Mouse (Mus musculus) yolk sac, embryonic 10.5 days (tissue): ENCODE measurements around the gene Bcl3.
A peak's percentile ranks its signal among the peaks of the same experiment; 100 is the strongest.

Experiments
- DNase-seq: peaks from one replicate; pipeline ENCODE4 v3.0.0-alpha.2; 2017; ENCODE audit warnings: low spot score

Bcl3 gene

DNA sequence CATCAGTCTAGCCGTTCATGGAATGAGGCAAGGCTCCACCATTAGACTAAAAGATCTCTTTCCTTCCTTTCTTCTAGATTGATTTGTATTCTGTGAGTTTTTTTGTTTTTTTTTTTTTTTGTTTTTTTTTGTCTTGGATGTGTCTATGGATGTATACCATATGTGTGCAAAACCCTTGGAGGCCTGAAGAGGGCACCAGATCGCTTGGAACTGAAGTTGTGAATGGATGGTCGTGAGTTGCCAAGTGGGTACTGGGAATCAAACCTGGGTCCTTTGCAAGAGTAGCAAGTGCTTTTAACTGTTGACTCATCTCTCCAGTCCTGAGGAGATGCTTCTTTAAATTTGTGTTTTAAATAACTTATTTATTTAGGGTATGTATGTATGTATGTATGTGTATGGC lies 11.5 kb upstream of the Bcl3 start:
- DNase-seq: no peak

DNA sequence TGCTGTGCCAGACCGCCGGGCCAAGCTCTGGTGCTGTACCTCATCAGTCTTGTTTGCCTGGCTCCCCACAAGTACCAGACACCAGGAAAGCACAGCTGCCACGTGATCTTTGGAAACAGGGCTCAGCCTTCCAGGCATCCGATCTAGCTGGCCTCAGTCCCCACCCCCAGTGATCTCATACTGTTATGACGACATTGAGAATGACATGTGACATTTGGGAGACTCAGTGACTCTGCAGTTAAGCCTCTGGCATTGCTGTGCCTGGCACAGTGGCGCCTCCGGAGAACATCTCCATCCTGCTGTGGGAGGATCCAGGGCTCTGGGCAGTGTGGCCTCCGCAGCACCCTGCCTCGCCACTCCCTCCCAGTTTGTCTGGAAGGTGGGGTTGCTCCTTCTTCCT lies 9.3 kb upstream of the Bcl3 start:
- no peak for DNase-seq

DNA sequence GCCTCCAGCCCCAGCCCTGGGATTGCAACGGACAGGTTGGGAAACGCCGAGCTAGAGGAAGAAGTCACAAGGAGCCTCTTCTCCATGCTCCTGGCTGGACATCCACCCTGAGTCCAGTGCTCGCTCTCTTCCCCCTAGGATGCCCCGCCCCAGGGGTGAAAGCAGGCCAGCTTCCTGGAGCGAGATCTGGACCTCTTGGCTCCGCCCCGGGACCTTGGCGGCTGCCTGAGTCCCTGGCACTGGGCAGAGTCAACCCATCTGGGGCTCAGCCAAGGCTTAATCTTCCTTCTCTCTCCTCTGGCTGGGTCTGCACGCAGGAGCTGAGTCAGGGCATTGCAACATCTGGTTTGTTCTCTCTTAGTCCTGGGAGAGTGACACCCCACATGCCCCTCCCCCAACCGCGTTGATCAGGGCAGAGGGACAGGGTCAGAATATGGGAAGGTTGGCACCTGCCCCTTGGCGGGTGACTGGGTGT lies 8.1 kb upstream of the Bcl3 start:
- peak; percentile 64 for DNase-seq

DNA sequence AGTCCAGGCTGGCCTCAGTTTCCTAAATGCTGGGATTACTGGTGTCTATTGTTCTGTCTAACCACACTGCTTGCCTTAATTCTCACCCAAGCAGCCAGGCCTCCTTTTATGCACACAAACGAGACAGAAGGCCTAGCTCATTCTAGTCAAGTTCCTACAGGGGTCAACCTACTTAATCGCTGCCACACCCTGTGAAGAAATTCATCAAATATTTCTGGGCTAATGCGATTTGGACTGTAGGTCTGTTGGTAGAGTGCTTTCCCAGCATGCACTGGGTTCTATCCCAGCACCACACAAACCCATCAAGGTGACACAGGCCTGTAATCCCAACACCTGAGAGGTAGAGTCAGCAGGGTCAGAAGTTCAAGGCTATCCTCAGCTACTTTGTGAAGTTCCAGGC lies 7.1 kb upstream of the Bcl3 start:
- no peak for DNase-seq

DNA sequence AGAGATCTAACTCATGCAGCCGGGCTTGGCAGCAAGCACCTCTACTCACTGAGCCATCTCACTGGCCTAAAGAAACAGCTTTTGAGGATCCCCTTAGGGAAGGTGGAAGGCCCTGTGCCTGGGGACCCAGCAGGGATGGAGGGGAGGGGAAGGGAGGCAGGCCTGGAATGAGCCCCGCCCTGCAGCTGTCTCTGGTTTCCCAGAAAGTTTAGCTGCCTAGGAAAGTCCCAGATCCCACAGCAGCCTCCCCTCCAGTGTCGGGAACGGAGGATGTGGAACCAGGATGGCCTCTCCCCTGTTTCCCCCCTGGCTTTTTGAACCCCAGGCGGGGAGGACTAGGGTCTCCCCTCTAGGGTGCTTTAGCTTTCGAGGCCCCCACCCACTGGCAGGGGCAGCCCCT lies 4.2 kb upstream of the Bcl3 start:
- no peak for DNase-seq

DNA sequence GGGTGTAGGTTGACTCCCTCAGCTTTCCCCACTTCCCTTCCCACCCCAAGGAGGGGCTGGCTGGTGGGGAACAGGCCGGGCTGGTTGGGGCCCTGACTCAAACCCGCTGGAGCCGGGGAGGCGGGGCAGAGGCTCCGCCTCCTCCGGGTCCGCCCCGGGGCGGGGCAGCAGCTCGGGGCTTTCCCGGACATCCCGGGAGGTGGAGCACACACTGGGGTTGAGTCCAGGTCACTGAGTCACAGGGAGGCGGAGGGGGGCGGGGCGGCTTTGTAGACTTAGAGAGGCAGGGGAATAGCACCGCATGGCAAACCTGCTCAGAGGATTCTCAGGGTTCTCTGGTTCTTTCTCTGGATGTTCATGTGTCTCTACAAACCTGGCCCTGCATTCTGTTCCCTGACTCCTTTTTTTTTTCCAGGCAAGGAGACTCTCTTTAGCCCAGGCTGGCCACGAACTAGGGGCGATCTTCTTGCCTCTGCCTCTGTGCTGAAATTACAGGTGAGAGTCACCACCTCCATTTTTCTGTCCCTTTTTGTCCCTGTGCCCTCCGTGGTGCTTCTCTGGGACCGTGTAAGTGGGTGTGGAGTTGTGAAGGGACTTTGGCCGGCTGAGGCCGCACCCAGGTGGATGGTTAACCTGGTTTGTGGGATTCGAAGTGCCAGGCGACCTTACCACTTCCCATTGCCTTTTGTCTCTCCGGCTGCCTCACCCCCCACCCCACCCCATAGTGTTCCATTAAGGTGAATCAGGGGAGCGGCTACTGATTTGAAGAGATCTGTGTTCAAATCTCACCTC lies 1.8 kb upstream of the Bcl3 start:
- DNase-seq: peak; percentile 91

DNA sequence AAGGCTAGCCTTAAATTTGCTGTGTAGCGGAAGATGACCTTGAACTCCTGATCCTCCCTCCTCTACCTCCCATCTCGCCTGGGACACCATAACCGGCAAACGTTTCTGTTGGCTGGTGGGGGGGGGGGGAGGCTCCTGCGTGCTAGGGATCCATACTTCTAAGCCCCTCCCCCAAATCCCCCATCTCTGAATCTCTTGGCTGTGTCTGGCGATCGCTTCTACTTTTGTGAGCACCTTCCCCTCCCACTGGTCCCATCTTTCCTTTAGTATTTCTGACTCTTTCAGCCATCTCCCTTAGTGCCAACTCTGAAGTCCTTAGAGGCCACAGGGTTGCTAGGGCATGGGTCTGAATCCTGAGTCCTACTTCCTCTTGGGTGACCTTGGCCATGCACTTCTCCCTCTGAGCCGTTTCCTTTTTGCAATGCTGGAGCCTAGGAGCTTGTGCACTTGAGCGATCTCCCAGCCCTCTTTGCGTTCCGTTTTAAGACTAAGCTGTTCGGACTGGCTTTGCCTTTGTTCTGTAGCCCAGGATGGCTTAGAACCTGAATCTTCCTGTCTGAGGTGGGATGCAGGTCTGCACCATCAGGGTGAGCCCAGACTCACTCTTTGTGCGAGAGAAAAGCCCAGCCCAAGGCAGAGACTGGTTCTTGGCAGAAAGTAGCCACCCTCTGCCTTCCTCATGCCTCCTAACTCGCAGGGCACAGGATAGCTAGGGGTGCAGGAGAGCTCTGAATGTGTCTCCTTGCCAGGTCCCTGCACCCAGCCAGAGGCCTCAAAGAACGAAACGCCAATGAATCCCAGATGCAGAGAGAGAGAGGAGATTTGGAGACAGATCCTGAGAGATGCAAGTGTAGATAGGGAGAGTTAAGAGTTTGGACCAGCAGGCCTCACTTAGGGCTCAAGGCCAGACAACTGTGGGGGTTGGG lies 949 bp upstream of the Bcl3 start:
- no peak for DNase-seq

DNA sequence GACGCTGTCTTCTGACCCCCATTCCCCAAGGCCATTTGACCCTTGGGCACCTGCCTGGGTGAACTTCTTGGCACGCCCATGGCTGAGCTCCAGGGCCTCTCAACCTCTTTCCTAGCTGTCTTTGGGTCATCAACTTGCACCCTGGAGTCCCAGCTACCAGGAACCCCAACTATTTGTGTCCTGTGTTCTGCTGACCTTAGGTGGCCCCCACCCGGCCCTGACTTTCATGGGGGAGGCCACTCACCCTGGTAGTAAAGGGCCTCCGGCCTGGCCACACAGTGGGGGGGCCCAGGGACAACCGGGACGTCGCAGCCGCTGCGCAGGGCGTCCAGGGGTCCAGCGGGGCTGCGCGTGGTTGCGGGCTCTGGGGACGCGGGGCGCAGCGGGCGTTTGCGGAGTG lies 377 bp downstream of the Bcl3 start:
- DNase-seq: no peak

DNA sequence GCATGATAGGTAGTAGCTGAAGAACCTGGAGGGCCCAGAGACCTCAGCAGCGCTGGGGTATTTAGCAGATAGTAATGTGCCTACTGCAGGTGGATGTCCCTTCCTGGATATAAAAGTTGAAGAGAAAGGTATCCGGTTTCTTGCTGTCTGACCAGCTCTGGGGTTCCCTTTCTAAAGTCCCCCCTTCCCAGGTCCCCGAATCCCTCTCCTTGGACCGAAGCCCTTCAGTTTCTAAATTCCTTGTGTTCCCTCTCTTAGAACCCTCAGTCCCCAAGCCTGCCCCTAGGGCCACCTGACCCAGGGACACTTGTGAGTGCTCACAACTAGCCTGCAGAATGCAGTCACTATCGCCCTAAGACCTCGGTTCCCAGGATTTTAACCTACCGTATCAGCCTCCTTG lies 937 bp downstream of the Bcl3 start:
- DNase-seq: no peak

DNA sequence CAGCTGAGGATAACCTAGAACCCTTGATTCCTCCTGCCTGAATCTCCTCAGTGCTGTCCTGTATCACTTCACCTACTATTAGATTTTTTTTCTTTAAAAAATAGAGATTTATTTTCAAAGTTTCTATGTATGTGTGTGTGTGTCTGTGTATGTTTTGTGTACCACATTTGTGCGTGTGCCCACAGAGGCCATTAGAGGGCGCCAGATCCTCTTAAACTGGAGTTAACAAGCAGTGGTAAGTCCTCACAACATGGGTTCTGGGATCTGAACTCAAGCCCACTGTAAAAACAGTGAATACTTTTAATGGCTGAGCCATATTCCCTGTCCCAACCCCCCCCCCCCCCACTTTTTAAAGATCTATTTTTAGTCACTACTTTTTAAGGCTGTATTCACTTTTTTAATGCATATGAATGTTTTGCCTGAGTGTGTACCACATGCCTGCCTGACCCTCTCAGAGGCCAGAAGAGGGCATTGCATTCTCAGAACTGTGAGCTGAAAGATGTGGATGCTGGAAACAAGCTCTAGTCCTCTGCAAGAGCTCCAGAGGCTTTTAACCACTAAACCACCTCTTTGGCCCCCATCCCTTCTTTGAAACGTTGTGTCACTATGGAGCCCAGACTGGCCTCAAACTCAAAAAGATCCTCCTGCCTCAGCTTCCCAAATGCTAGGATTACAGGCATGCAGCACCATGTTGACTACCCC lies 2.1 kb downstream of the Bcl3 start:
- DNase-seq: no peak

DNA sequence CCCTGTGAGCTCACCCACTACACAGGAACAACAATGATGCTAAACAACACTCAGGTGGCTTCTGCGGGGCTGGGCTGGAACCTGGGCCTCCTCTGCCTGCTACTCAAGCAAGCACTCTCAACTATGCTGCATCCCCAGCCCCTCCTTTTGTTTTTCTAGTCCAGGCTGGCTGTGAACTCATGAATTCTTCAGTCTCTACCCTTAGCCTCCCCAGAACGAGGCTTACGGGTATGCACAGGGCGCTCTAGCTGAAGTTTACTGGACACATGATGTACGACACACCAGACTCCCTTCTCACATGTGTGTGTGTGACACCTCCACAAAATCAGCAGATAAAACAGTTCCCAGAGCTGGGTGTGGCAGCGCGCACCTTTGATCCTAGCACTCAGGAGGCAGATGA lies 3.7 kb downstream of the Bcl3 start:
- DNase-seq: no peak

DNA sequence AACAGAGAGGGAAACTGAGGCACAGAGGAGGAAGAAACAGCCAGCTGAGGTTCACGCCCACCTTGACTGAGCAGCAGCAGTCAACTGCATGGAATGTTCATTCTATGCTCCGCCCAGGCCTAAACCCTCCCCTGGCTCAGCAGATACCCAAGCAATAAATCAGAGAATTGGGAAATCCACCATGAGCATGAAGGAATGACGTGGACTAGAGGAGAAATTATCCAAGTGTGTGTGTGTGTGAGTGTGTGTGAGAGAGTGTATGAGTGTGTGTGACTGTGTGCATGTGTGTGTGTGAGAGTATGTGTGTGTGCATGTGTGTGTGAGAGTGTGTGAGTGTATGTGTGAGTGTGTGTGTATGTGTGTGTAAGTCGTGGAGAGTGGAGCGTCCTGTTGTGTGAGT lies 4.1 kb downstream of the Bcl3 start:
- no peak for DNase-seq

DNA sequence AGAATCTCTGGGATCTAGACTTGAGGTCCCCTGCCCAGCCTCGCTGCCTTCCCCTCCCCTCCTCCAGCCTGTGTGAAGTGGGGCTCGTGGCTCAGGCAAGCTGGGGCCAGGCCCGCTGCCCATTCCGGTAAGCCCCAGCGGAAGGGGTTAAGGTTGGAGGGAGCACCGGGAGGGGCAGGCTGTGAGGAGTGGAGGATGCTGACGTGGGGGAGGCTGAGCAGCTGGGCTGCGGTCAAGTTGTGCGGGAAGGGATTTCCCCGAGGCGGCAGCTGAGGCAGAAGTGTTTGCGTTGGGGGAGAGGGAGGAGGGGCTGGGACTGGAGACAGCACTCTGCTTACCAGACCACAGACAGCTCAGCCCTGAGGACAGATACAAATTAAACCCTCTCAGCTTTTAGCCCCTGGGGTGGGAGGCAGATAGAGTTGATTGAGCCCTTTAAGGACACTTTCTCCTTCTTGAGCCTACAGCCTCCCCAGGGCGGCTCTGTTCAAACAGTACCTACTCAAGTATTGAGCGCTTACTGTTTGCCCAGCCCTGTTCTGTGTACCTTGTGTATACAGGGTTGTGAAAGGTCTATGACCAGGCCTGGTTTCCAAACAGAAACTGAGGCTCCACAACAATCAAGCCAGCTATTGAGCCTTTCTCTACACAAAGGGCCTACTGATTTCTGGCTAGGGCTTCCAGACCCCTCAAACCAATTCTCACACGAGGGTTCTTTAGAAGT lies 5.0 kb downstream of the Bcl3 start:
- DNase-seq: peak; percentile 82

DNA sequence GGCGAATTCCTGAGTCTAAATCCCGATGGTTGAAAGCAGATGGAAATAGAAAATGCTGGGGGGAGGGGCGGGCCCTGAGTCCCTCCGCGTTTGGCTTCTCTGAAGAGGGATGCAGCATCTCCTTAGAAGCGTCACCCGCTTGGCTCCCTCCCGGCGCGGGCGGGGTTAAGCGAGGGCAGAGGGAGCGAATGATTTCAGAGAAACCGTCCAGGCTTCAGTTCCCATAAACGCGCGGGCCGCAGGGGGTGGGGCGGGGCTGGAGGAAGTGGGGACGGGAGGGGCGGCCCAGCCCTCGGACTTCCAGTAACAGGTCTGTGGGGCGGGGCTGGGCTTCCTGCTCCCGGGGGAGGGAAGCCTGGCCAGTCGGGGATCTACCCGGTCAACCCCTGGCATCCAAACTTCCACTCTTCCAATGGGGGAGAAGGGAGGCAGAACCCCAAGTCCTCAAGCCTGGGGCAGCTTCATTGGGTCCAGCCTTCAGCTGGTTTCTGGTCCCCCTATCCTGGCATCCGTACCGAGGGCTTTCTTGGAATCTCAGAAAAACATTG lies 6.3 kb downstream of the Bcl3 start:
- peak; percentile 89 for DNase-seq

DNA sequence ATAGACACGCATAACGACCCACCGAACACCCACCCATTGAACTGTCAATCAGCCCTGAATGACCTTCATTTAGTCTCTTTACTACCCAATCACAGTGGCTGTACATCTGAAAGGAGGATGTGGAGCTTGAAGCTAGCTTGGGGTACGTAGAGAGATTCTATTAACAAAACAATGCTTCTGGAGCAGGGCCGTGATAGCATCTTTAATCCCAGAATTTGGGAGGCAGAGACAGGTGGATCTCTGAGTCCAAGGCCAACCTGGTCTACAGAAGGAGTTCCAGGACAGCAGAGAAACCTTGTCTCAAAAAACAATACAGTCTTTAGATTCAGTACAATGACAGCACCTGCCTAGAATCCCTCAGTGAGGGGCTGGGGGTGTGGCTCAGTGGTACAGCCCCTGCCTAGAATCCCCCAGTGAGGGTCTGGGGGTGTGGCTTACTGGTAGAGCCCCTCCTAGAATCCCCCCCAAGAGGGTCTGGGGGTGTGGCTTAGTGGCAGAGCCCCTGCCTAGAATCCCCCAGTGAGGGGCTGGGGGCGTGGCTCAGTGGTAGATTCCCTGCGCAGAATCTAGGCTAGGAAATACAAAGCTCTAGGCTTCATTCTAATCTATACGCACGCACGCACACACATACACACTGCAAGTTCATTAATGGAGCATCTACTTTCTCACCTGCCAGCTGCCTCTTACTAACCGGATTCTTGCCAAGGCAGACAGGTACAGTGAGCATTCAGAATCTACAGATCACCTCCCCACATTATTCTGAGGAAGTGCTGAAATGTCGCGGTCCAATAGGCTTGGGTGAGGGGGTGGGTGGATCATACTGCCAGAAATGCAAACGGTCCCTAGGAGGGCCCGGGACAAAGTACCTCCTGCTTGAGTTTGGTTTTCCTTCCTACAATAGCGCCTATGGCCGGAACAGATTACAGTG lies 7.0 kb downstream of the Bcl3 start:
- no peak for DNase-seq

DNA sequence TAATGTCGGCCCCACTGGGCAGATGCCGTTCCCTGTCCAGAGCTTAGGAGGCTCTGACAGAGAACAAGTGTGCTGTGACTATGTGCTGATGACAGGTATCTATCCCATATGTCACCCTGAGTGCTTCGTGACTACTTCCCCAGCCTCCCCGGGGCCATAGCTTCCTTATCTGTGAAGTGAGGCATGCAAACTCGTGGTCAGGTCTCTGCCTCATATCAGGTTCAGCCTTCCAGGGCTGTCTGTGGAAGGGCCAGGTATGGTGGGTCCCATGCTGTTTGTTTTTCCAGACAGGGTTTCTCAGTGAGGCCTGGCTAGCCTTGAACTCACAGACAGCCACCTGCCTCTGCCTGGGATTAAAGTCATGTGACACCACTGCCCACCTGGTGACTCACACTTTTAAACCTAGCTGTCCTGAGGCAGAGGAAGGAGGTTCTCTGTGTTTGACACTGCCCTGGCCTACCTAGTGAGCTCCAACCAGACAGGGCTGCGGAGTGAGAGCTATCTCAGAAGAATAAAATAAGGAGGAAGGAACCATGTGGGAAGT lies 8.9 kb downstream of the Bcl3 start:
- DNase-seq: no peak

DNA sequence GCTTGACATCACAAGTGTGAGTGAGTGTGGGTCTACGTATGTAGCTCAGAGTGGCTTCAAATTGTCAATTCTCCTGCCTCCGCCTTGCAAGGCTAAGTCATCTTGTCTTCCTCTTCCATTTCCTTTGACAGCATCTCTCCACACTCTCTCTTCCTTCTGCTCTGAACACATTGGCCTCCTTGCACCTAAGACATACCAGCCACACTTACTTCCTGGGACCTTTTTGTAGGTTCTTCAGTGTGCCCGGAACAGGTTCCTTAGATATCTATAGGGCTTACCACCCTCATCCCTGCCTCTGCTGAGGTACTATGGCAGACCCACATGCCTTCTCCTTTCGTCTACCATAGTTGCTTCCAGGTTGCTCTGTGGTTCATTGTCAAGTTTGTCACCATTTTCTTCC lies 9.4 kb downstream of the Bcl3 start:
- DNase-seq: no peak

DNA sequence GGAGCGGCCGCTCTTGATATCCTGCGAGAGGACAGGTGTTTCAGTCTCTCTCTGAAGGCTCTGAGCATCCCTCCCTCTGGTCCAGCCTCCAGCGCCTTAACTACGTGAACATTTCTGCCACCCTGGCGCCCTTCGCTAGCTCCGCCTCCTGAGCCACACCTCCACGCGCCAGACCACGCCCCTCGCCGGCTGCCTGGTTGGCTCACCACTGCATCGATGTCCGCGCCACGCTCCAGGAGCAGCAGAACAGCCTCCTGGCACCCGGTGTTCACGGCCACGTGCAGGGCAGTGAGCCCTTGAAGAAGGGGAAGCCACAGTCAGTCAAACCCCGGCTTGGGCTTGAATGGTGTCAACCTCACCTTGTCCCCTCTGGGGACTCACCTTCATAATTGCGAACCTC lies 11.5 kb downstream of the Bcl3 start:
- peak; percentile 27 for DNase-seq

DNA sequence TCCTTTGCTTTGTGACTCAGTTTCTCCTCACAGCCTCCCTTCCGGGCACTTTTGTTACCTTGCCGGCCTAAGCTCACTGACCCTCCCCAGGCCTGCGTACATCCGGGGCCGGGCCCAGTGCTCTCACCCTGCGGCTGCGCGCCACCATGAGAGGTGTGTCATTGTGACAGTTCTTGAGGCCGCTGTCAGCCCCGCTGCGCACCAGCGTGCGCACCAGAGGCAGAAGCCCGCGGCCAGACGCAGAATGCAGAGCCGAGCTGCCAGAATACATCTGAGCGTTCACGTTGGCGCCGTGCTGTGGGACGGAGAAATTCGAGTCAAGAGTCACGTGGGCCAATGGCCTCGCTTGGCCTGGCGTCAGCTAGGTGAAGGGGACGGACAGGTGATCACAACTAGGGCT lies 13.2 kb downstream of the Bcl3 start:
- no peak for DNase-seq

DNA sequence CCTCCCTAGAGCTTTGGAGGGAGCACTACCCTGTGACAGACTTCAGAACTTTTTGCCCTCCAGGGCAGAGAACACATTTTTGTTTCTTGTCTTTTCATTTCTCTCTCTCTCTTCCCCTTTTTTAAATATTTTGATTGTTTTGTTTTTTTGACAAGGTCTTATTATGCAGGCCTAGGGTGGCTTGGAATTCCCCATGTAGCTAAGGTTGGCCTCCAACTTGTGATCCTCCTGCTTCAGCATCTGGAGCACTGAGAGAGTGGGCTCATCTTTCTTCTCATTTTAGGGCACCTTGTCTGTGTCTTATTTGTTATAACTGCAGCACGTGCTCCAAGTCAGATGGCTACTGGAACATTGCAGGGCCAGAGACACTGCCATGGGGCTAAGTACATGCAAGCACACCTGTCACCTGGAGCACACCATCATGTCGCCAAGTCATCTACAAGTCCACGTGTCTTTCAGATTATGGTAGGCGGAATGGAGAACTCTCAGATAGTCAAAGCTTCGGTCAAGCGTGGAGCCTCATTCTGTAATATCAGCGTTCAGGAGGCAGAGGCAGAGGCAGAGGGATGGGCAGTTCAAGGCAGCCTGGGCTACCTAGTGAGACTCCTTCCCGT lies 16.1 kb downstream of the Bcl3 start:
- DNase-seq: no peak
